Mouse (Mus musculus) limb, embryonic 11.5 days (tissue): Measurements from ENCODE around the gene Kcnn3. TPM values are rescaled to one million over a fixed set of nuclear protein-coding genes. Genes with fewer than 3 reads are reported as not detected.
A peak's percentile ranks its signal among the peaks of the same experiment; 100 is the strongest.

ENCODE experiments used
- ATAC-seq: fragments of 200-750 bp; cut with Nextera tagmentation; 2 replicates; pipeline ENCODE4 v1.8.0; 2017; ENCODE audit warnings: low read depth; ENCODE audit not compliant: insufficient number of reproducible peaks, low FRiP score, low TSS enrichment
- DNase-seq: peaks from one replicate; pipeline ENCODE4 v3.0.0-alpha.2; 2015; ENCODE audit warnings: low spot score
- H3K27ac ChIP-seq: fragments of 300-500 bp; sonication (generic); replicated peaks from 2 replicates; pipeline ENCODE4 v1.5.1; 2014; ENCODE audit warnings: low read depth, mild to moderate bottlenecking, low read length
- H3K27me3 ChIP-seq: fragments of 300-500 bp; sonication (generic); 2 replicates; pipeline ENCODE4 v1.6.1; 2014; ENCODE audit warnings: mild to moderate bottlenecking, low read length, mixed read lengths; ENCODE audit not compliant: control insufficient read depth, insufficient read depth
- H3K36me3 ChIP-seq: fragments of 300-500 bp; sonication (generic); 2 replicates; pipeline ENCODE4 v1.6.1; 2014; ENCODE audit warnings: mild to moderate bottlenecking, low read length, moderate library complexity, mixed read lengths; ENCODE audit not compliant: control insufficient read depth, insufficient read depth
- H3K4me1 ChIP-seq: fragments of 300-500 bp; sonication (generic); 2 replicates; pipeline ENCODE4 v1.6.1; 2014; ENCODE audit warnings: low read length, mixed read lengths; ENCODE audit not compliant: control insufficient read depth, insufficient read depth
- H3K4me2 ChIP-seq: fragments of 300-500 bp; sonication (generic); 2 replicates; pipeline ENCODE4 v1.6.1; 2014; ENCODE audit warnings: low read depth, mild to moderate bottlenecking, moderate library complexity; ENCODE audit not compliant: severe bottlenecking
- H3K4me3 ChIP-seq: fragments of 300-500 bp; sonication (generic); 2 replicates; pipeline ENCODE4 v1.5.1; 2014; ENCODE audit warnings: low read depth, low read length
- H3K9ac ChIP-seq: fragments of 300-500 bp; sonication (generic); 2 replicates; pipeline ENCODE4 v1.6.1; 2014; ENCODE audit warnings: mild to moderate bottlenecking, low read length
- H3K9me3 ChIP-seq: fragments of 300-500 bp; sonication (generic); 2 replicates; pipeline ENCODE4 v1.6.1; 2016; ENCODE audit warnings: low read length; ENCODE audit not compliant: control insufficient read depth
- WGBS: fragments of 180-500 bp; shearing (Covaris S2); extraction: QIAGEN DNeasy Blood & Tissue Kit; methylation state at CpG from one replicate; pipeline ENCODE4 v1.1.7; 2014; 5-methylcytosine and 5-hydroxymethylcytosine counted together
- polyA plus RNA-seq: library from polyadenylated mRNA; unstranded; fragments of >200 nt; fragmentation: Nextera tagmentation; extraction: Ambion mirVana; gene quantifications from 2 replicates; pipeline ENCODE4 v1.2.1, GENCODE M21; 2014

Gene Kcnn3
- polyA plus RNA-seq, 1 experiment from 2014 or later = 1.1 TPM

DNA sequence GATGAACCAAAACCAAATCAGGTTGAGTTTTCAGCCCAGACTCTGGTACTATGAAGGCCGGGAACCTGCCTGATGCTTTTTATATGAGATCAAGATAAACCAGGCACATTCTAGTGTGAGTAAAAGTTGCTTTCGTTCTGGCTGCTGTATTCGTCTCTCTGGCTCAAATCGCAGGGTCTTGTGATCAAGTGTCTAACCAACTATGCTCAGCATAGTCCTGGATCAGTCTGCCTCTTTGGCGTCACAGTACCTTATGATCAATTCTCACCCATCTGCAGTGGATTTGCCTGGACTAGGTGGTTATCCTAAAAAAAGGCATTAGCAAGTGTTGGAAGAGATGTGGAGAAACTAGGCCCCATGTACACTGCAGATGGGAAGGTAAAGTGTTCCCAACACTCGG lies 184.1 kb downstream of the Kcnn3 start:
- WGBS = 80% methylated on average over 6 of the region's 6 CpGs
- no peak for ATAC-seq
- H3K9me3 ChIP-seq = no peaks in the 10 kb centered on the region
- H3K4me3 ChIP-seq = no peak overlapping the region
- H3K9ac ChIP-seq = no peak overlapping the region
- H3K4me2 ChIP-seq = no peak overlapping the region
- H3K4me1 ChIP-seq = no peaks in the 10 kb centered on the region
- no peak for DNase-seq
- H3K27ac ChIP-seq = no peak overlapping the region
- H3K36me3 ChIP-seq = no peaks in the 10 kb centered on the region
- no peaks in the 10 kb centered on the region for H3K27me3 ChIP-seq

DNA sequence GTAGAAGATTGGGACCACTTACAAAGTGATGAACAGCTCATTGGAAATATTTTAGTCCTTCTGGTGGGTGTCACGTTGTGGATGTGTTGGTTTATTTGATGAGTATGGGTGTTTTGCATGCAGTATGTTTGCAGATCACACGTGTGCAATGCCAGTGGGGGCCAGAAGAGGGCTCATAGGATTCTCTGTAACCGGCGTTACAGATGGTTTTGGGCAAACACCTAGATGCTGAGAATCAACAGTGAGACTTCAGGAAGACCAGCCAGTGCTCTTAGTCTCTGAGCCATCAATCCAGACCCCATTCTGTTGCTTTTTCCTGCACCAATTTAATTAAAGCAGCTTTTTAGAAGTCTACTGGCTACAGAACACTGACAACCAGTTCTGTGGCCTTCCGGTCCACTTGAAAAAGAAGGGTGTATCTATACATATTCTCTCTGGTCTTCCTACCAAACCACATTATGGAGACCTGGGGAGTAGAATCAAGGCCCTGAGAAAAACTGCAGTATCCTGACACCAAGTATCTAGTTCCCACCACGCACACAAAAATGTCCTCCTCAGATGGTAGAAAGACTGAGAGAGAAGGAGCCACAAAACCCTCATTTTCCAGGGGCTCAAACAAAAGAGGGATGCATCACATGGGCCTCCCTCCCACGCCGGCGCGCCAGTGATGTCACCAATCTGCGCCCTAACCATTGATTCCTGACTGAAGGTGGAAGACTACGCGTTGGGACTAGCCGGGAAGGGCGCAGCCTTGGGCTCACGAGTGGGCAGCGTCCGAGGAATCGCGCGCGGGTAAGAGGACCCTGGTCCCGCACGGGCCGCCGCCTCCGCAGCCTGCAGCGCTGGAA lies 194.6 kb downstream of the Kcnn3 start, which contains the start of gene Adar:
Adar (plus strand) TSS at position 664 of the 848 bp plus-strand sequence.
- H3K4me1 ChIP-seq = peaks cover 5% of the 10 kb centered on the region; the same call in 1 of the 2 replicates
- H3K36me3 ChIP-seq = no peaks in the 10 kb centered on the region
- ATAC-seq = peak; percentile 77; the same call in 1 of the 2 replicates
- peak within 1 kb of the TSS; percentile 88 for H3K9ac ChIP-seq
- peak; percentile 93 for DNase-seq
- peak within 1 kb of the TSS; percentile 90 for H3K4me3 ChIP-seq
- WGBS = 8% methylated on average over 28 of the region's 28 CpGs
- H3K27ac ChIP-seq = no peak within 1 kb of the TSS
- H3K4me2 ChIP-seq = peak within 1 kb of the TSS; percentile 77
- no peaks in the 10 kb centered on the region for H3K9me3 ChIP-seq
- no peaks in the 10 kb centered on the region for H3K27me3 ChIP-seq

DNA sequence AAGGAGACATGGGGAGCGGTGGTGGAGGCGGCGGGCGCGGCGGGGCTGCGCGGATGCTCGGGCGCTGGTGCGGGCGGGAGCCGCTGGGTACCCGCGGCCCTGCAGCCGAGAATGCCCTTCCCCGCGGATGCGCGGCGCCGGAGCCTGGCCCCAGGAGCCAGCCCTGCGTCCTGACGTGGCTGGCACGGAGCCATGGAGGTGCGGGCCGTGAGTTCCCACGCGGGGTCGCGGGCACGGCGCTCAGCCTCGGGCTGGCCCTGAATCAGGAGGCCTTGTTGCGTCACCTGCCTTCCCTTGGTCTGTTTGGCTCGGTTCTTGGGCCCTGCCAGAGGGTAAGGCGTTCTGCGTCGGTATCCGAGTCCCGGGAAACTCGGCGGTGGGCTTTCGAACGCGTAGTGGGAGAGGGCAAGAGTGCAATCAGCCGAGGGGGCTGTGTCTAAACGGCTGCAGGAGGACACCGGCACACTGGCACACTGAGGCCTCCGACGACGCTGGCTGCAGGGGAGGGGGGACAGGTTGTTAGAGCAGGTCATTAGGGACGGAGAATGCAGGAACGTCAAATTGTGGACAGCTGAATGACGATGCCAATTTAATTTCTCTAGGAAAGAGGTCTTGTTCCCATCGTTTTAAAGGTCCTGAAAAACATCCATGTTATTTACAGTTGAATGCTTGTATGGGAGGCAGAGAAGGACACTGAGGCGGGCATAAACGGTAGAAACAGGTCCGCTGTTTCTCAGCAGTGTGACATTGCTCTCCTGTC lies 195.4 kb downstream of the Kcnn3 start:
- Histone ChIP-seq H3K4me2 (peak overlapping the region; percentile 77), H3K27ac (no peak overlapping the region), H3K4me1 (peaks cover 5% of the 10 kb centered on the region; the same call in 1 of the 2 replicates), H3K9me3 (no peaks in the 10 kb centered on the region), H3K4me3 (peak overlapping the region; percentile 90), H3K9ac (peak overlapping the region; percentile 88), H3K36me3 (no peaks in the 10 kb centered on the region), H3K27me3 (no peaks in the 10 kb centered on the region)
- DNase-seq (no peak), ATAC-seq (peak; percentile 54; the same call in 1 of the 2 replicates)
- WGBS = 2% methylated on average over 58 of the region's 59 CpGs

DNA sequence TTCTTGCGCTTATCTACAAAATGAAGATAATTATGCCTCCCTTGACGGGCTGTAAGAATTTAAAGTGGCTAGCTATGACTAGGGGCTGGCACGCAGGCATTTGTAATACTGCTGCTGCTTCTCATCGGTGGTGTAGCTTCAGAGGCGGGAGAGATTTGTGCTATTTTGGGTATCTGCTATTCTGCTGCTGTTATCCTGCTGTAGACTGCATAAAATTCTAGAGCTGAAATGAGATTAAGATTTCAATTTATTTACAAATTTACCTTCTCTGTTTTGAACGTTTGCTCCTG lies 195.9 kb downstream of the Kcnn3 start:
- Histone ChIP-seq H3K4me1 (peaks cover 5% of the 10 kb centered on the region; the same call in 1 of the 2 replicates), H3K27me3 (no peaks in the 10 kb centered on the region), H3K4me3 (peak overlapping the region; percentile 90), H3K36me3 (no peaks in the 10 kb centered on the region), H3K4me2 (peak overlapping the region; percentile 77), H3K9me3 (no peaks in the 10 kb centered on the region), H3K9ac (peak overlapping the region; percentile 88; the same call in 1 of the 2 replicates), H3K27ac (no peak overlapping the region)
- no peak for ATAC-seq
- 69% methylated on average over 6 of the region's 6 CpGs for whole genome bisulfite sequencing
- DNase-seq = no peak

DNA sequence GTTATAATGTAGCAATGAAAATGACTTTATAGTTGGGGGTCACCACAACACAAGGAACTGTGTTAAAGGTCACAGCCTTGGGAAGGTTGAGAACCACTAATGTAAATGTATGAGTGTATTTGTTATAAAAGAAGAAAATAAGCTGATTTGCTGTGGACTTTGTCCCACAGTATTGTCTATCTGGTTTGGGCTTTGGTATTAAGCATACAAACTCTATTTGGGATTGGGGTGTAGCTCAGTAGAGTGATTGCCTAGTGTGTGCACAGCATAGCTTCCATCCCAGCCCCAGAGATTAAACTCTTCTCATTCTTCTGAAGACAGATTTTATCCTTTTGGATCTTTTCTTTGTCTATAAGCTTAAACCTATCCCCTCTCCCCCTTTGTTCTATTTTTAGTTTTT lies 202.1 kb downstream of the Kcnn3 start:
- no peaks in the 10 kb centered on the region for H3K9me3 ChIP-seq
- no peaks in the 10 kb centered on the region for H3K36me3 ChIP-seq
- no peak for ATAC-seq
- no peaks in the 10 kb centered on the region for H3K27me3 ChIP-seq
- no peak overlapping the region for H3K4me3 ChIP-seq
- no peaks in the 10 kb centered on the region for H3K4me1 ChIP-seq
- no peak overlapping the region for H3K4me2 ChIP-seq
- DNase-seq = no peak
- H3K9ac ChIP-seq = no peak overlapping the region
- H3K27ac ChIP-seq = no peak overlapping the region

DNA sequence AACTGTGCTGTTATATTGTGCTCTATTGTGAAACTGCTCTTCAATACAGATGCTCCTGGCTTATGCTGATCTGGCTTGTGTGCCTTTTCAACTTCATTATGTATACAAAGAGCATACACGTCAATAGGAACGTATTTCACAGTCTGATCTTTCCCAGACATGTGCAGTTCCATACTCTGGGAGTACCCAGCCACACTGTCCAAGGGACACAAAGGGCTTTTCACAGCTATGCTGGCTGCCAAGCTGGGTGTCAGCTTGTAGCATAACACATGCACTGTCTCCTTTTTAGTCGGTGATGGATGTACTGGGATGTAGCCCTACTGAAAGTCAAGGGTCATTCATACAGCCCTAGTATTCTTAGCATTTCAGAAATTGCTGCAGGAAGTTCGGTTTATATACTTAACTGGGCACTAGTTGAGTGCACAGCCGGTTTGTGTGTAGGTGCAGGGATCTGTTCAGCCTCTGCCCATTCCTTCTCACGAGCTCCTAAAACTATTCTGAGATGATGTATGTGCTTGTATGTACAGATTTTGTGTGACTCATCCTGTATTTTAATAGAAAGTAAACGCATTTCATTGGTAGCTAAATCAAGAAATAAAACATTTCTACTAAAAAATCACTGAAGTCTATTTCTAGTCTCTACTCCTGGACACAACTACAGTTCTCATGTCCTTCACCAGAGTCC lies 203.6 kb downstream of the Kcnn3 start:
- ATAC-seq = no peak
- H3K4me3 ChIP-seq = no peak overlapping the region
- H3K36me3 ChIP-seq = no peaks in the 10 kb centered on the region
- H3K4me1 ChIP-seq = no peaks in the 10 kb centered on the region
- H3K4me2 ChIP-seq = no peak overlapping the region
- no peak overlapping the region for H3K27ac ChIP-seq
- no peak overlapping the region for H3K9ac ChIP-seq
- no peaks in the 10 kb centered on the region for H3K9me3 ChIP-seq
- no peak for DNase-seq
- WGBS = 88% methylated on average over 7 of the region's 7 CpGs
- no peaks in the 10 kb centered on the region for H3K27me3 ChIP-seq

Other genes with a start within 250 kb of the Kcnn3 start
- gene Slc50a1, start 249.6 kb upstream of the Kcnn3 start, polyA plus RNA-seq = 46.4 and 47.2 TPM in 2 replicates
- 42.4 and 47.7 TPM in 2 replicates for gene Efna1, start 239.0 kb upstream of the Kcnn3 start, polyA plus RNA-seq
- gene Efna3, start 197.2 kb upstream of the Kcnn3 start, polyA plus RNA-seq = 13.9 and 19.3 TPM in 2 replicates
- gene Efna4, start 182.1 kb upstream of the Kcnn3 start, polyA plus RNA-seq = 46.9 and 48.9 TPM in 2 replicates
- gene Adam15, start 170.2 kb upstream of the Kcnn3 start, polyA plus RNA-seq = 17.8 and 21.0 TPM in 2 replicates
- gene Dcst2, start 158.2 kb upstream of the Kcnn3 start, polyA plus RNA-seq = 0.23 and 0.28 TPM in 2 replicates
- 0.37 and 0.44 TPM in 2 replicates for gene Dcst1, start 154.9 kb upstream of the Kcnn3 start, polyA plus RNA-seq
- 0.41 and 0.45 TPM in 2 replicates for gene Zbtb7b, start 125.4 kb upstream of the Kcnn3 start, polyA plus RNA-seq
- 0.61 TPM in 1 of 2 replicates, not detected in the other for gene Lenep, start 117.4 kb upstream of the Kcnn3 start, polyA plus RNA-seq
- gene Flad1, start 108.3 kb upstream of the Kcnn3 start, polyA plus RNA-seq = 19.0 and 21.9 TPM in 2 replicates
- gene Cks1b, start 101.8 kb upstream of the Kcnn3 start, polyA plus RNA-seq = 774 and 797 TPM in 2 replicates
- gene Shc1, start 101.7 kb upstream of the Kcnn3 start, polyA plus RNA-seq = 55.7 and 64.5 TPM in 2 replicates
- 64.3 and 65.5 TPM in 2 replicates for gene Pygo2, start 90.0 kb upstream of the Kcnn3 start, polyA plus RNA-seq
- gene Pbxip1, start 83.5 kb upstream of the Kcnn3 start, polyA plus RNA-seq = 10.3 and 11.5 TPM in 2 replicates
- 58.6 and 64.0 TPM in 2 replicates for gene Pmvk, start 65.6 kb upstream of the Kcnn3 start, polyA plus RNA-seq
- gene Adar, start 194.9 kb downstream of the Kcnn3 start, polyA plus RNA-seq = 15.8 and 18.6 TPM in 2 replicates
- 0.23 and 0.77 TPM in 2 replicates for gene Chrnb2, start 244.5 kb downstream of the Kcnn3 start, polyA plus RNA-seq